Mouse (Mus musculus): Measurements from ENCODE around the gene Zfp658. TPM values are rescaled to one million over a fixed set of nuclear protein-coding genes. Genes with fewer than 3 reads are reported as not detected.

Zfp658 gene
- polyA plus RNA-seq, 1 experiment from 2014 or later: 3.8 TPM

GRCm38 (mm10) chr7:43571216-43571615, 9.2 kb downstream of the Zfp658 start:
- no peak for ATAC-seq (ENCODE audit: low FRiP score, low TSS enrichment)
- no peak overlapping the region for H3K4me2 ChIP-seq (replicated peaks; ENCODE audit: low read depth, low read length)
- WGBS: 96% methylated on average over 2 of the region's 2 CpGs
- peaks cover 57% of the 10 kb centered on the region for H3K36me3 ChIP-seq (ENCODE audit: insufficient read depth, low read length)
- no peak overlapping the region for H3K9ac ChIP-seq (replicated peaks; ENCODE audit: low read length)
- H3K27ac ChIP-seq (ENCODE audit: low read length): no peak overlapping the region
- 0 out of 2 replicates have a peak, but pooled peaks cover 2% of the 10 kb centered on the region for H3K9me3 ChIP-seq (ENCODE audit: low read length)
- no peaks in the 10 kb centered on the region for H3K4me1 ChIP-seq (ENCODE audit: insufficient read depth, low read length)
- H3K4me3 ChIP-seq (ENCODE audit: low read length): no peak overlapping the region
- H3K27me3 ChIP-seq (ENCODE audit: insufficient read depth, low read length): no peaks in the 10 kb centered on the region

GRCm38 (mm10) chr7:43579440-43580171, 17.6 kb downstream of the Zfp658 start, which contains the start of gene Zfp719:
Gene Zfp719, plus strand, starts transcription at chr7:43579610.
- Histone ChIP-seq H3K4me3 (ENCODE audit: low read length) (peak within 1 kb of the TSS; percentile 60), H3K27me3 (ENCODE audit: insufficient read depth, low read length) (no peaks in the 10 kb centered on the region), H3K9ac (replicated peaks; ENCODE audit: low read length) (peak within 1 kb of the TSS; percentile 68), H3K36me3 (ENCODE audit: insufficient read depth, low read length) (peaks cover 15% of the 10 kb centered on the region), H3K4me2 (replicated peaks; ENCODE audit: low read depth, low read length) (peak within 1 kb of the TSS; percentile 58), H3K9me3 (ENCODE audit: low read length) (no peaks in the 10 kb centered on the region), H3K27ac (ENCODE audit: low read length) (peak within 1 kb of the TSS; percentile 82), H3K4me1 (ENCODE audit: insufficient read depth, low read length) (peaks cover 16% of the 10 kb centered on the region)
- WGBS: under 1% methylated on average over 37 of the region's 37 CpGs
- peak; percentile 98 for ATAC-seq (ENCODE audit: low FRiP score, low TSS enrichment)

DNA sequence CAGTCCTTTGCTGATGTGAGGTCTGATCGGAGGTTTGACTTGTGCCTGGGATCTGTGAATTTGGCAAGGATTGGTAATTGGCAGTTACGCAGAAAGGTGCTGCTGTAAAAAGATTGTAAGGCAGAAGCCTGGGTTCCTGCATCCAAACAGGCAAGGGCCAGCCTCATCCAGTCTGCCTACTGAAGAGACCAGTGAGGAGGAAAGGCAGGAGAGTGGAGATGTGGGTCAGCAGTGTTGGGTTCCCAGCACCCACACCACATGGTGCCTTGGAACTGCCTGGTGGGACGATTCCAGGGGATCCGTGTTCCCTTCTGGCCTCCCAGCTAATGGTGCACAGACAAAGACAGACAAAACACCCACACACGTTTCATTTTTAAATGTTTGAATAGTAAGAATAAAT, 18.5 kb downstream of the Zfp658 start:
- Histone ChIP-seq H3K4me2 (replicated peaks; ENCODE audit: low read depth, low read length) (peak overlapping the region; percentile 58), H3K36me3 (ENCODE audit: insufficient read depth, low read length) (peaks cover 18% of the 10 kb centered on the region), H3K4me1 (ENCODE audit: insufficient read depth, low read length) (peaks cover 16% of the 10 kb centered on the region), H3K9ac (replicated peaks; ENCODE audit: low read length) (peak overlapping the region; percentile 68), H3K4me3 (ENCODE audit: low read length) (peak overlapping the region; percentile 60), H3K27me3 (ENCODE audit: insufficient read depth, low read length) (no peaks in the 10 kb centered on the region), H3K9me3 (ENCODE audit: low read length) (no peaks in the 10 kb centered on the region), H3K27ac (ENCODE audit: low read length) (no peak overlapping the region)
- ATAC-seq (ENCODE audit: low FRiP score, low TSS enrichment): no peak
- WGBS: 45% methylated on average over 5 of the region's 5 CpGs

GRCm38 (mm10) chr7:43584790-43585189, 22.7 kb downstream of the Zfp658 start:
- Histone ChIP-seq H3K27me3 (ENCODE audit: insufficient read depth, low read length) (no peaks in the 10 kb centered on the region), H3K4me1 (ENCODE audit: insufficient read depth, low read length) (peaks cover 16% of the 10 kb centered on the region), H3K4me2 (replicated peaks; ENCODE audit: low read depth, low read length) (no peak overlapping the region), H3K36me3 (ENCODE audit: insufficient read depth, low read length) (peaks cover 55% of the 10 kb centered on the region), H3K9me3 (ENCODE audit: low read length) (no peaks in the 10 kb centered on the region), H3K9ac (replicated peaks; ENCODE audit: low read length) (no peak overlapping the region), H3K4me3 (ENCODE audit: low read length) (no peak overlapping the region), H3K27ac (ENCODE audit: low read length) (no peak overlapping the region)
- no peak for ATAC-seq (ENCODE audit: low FRiP score, low TSS enrichment)
- WGBS: 97% methylated on average over 5 of the region's 5 CpGs

DNA sequence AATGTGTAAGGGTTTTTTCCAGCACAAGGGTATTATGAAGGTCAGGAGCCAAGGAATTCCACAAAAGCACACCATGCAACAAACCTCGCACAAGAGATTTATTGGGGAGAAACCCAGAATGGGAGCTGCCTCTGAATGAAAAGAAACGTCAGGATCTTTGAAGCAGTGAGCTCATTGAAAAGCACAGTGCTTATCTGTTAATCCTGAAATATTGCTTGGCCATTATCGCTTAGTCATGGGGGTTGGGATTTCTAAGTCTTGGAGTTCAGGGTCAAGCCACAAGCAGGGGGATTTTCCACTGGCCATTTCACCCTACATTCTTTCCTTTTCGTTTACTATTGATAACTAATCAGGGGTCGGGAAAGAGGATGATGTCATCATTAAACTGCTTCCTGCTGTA, 39.8 kb downstream of the Zfp658 start:
- Histone ChIP-seq H3K9ac (replicated peaks; ENCODE audit: low read length) (no peak overlapping the region), H3K4me3 (ENCODE audit: low read length) (no peak overlapping the region), H3K36me3 (ENCODE audit: insufficient read depth, low read length) (no peaks in the 10 kb centered on the region), H3K9me3 (ENCODE audit: low read length) (no peaks in the 10 kb centered on the region), H3K4me2 (replicated peaks; ENCODE audit: low read depth, low read length) (no peak overlapping the region), H3K4me1 (ENCODE audit: insufficient read depth, low read length) (no peaks in the 10 kb centered on the region), H3K27ac (ENCODE audit: low read length) (no peak overlapping the region), H3K27me3 (ENCODE audit: insufficient read depth, low read length) (no peaks in the 10 kb centered on the region)
- ATAC-seq (ENCODE audit: low FRiP score, low TSS enrichment): no peak
- 28% methylated on average over 5 of the region's 5 CpGs for WGBS

- Histone ChIP-seq H3K27me3 (ENCODE audit: insufficient read depth, low read length) (0 out of 2 replicates have a peak, but pooled peaks cover 5% of the 10 kb centered on the region), H3K4me3 (ENCODE audit: low read length) (peak within 1 kb of the TSS; percentile 39), H3K27ac (ENCODE audit: low read length) (no peak within 1 kb of the TSS), H3K36me3 (ENCODE audit: insufficient read depth, low read length) (no peaks in the 10 kb centered on the region), H3K9me3 (ENCODE audit: low read length) (no peaks in the 10 kb centered on the region), H3K4me1 (ENCODE audit: insufficient read depth, low read length) (no peaks in the 10 kb centered on the region), H3K9ac (replicated peaks; ENCODE audit: low read length) (peak within 1 kb of the TSS; percentile 24; the same call in 1 of the 2 replicates), H3K4me2 (replicated peaks; ENCODE audit: low read depth, low read length) (peak within 1 kb of the TSS; percentile 58)
- 14% methylated on average over 41 of the region's 41 CpGs for WGBS
- ATAC-seq (ENCODE audit: low FRiP score, low TSS enrichment): peak; percentile 91
Observed at GRCm38 (mm10) chr7:43606896-43607742, 45.1 kb downstream of the Zfp658 start, which contains the start of gene Zfp819. Gene Zfp819, plus strand, starts transcription at chr7:43607169.

GRCm38 (mm10) chr7:43607743-43608287, 45.8 kb downstream of the Zfp658 start:
- Histone ChIP-seq H3K9ac (replicated peaks; ENCODE audit: low read length) (no peak overlapping the region), H3K27ac (ENCODE audit: low read length) (no peak overlapping the region), H3K4me1 (ENCODE audit: insufficient read depth, low read length) (no peaks in the 10 kb centered on the region), H3K27me3 (ENCODE audit: insufficient read depth, low read length) (0 out of 2 replicates have a peak, but pooled peaks cover 5% of the 10 kb centered on the region), H3K4me3 (ENCODE audit: low read length) (no peak overlapping the region), H3K9me3 (ENCODE audit: low read length) (no peaks in the 10 kb centered on the region), H3K36me3 (ENCODE audit: insufficient read depth, low read length) (no peaks in the 10 kb centered on the region), H3K4me2 (replicated peaks; ENCODE audit: low read depth, low read length) (peak overlapping the region; percentile 58)
- ATAC-seq (ENCODE audit: low FRiP score, low TSS enrichment): peak; percentile 51
- 36% methylated on average over 5 of the region's 5 CpGs for WGBS

- Histone ChIP-seq H3K36me3 (ENCODE audit: insufficient read depth, low read length) (no peaks in the 10 kb centered on the region), H3K27me3 (ENCODE audit: insufficient read depth, low read length) (0 out of 2 replicates have a peak, but pooled peaks cover 5% of the 10 kb centered on the region), H3K9me3 (ENCODE audit: low read length) (no peaks in the 10 kb centered on the region), H3K4me2 (replicated peaks; ENCODE audit: low read depth, low read length) (no peak overlapping the region), H3K27ac (ENCODE audit: low read length) (no peak overlapping the region), H3K9ac (replicated peaks; ENCODE audit: low read length) (no peak overlapping the region), H3K4me1 (ENCODE audit: insufficient read depth, low read length) (no peaks in the 10 kb centered on the region), H3K4me3 (ENCODE audit: low read length) (no peak overlapping the region)
- no peak for ATAC-seq (ENCODE audit: low FRiP score, low TSS enrichment)
- WGBS: 78% methylated on average over 7 of the region's 7 CpGs
Observed at GRCm38 (mm10) chr7:43608316-43608824, 46.3 kb downstream of the Zfp658 start.

DNA sequence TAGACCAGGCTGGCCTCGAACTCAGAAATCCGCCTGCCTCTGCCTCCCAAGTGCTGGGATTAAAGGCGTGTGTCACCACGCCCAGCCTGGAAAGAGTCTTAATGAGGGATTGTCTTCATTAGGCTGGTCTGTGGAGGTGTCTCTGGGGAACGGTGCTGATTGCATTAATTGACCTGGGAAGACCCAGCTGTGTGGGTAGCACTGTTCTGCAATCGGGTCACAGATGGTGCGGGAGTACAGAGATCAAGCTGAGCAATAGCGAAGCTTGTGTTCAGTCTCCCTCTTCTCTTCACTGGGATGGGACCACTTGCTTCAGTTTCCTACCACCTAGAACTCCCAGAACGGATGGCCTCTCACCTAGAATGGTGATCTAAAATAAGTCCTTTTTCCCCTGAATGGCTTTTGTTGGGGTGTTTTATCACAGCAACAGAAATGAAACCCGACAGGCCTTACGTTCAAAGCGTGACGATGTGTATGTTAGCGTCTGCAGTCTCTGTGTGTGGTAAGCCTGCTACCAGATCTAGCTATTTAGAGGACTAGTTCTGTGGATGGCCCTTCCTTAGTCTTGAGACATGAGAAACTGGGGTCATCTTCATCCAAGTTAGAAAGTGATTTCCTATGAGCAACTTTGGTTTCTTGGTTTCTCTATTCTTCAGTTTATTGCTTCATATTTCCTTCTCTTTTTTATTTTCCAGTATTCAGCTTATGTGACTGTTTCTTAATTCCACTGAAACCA, 51.9 kb downstream of the Zfp658 start:
- no peak overlapping the region for H3K9ac ChIP-seq (replicated peaks; ENCODE audit: low read length)
- no peaks in the 10 kb centered on the region for H3K27me3 ChIP-seq (ENCODE audit: insufficient read depth, low read length)
- H3K36me3 ChIP-seq (ENCODE audit: insufficient read depth, low read length): no peaks in the 10 kb centered on the region
- H3K9me3 ChIP-seq (ENCODE audit: low read length): no peaks in the 10 kb centered on the region
- H3K4me3 ChIP-seq (ENCODE audit: low read length): no peak overlapping the region
- no peak for ATAC-seq (ENCODE audit: low FRiP score, low TSS enrichment)
- H3K27ac ChIP-seq (ENCODE audit: low read length): no peak overlapping the region
- no peak overlapping the region for H3K4me2 ChIP-seq (replicated peaks; ENCODE audit: low read depth, low read length)
- WGBS: 87% methylated on average over 14 of the region's 14 CpGs
- H3K4me1 ChIP-seq (ENCODE audit: insufficient read depth, low read length): no peaks in the 10 kb centered on the region
